Mouse (Mus musculus): ENCODE data around the gene Gm27029.

- TF ChIP-seq GATA1 (IDR thresholded peaks at IDR 0.05; ENCODE audit: low read length), result no peak
- TF ChIP-seq TAL1 (IDR thresholded peaks at IDR 0.05; ENCODE audit: low read length), result no peak
These were observed 35.7 kb upstream of the Gm27029 start for GRCm38 (mm10) chr11:101460321-101460720.
